Mouse (Mus musculus) olfactory bulb, adult 2 months (tissue): Measurements from ENCODE around the gene Tsga10.

Source experiments
- CTCF ChIP-seq: fragments of 200-500 bp; IDR thresholded peaks from 2 replicates; pipeline ENCODE4 v1.5.1; 2012; ENCODE audit warnings: low read depth, mild to moderate bottlenecking, low read length, moderate library complexity; ENCODE audit not compliant: insufficient read depth
- POLR2A ChIP-seq: fragments of 200-500 bp; IDR thresholded peaks from 2 replicates; pipeline ENCODE4 v1.6.1; 2012; ENCODE audit warnings: mild to moderate bottlenecking, low read depth, low read length, moderate library complexity; ENCODE audit not compliant: insufficient read depth

DNA sequence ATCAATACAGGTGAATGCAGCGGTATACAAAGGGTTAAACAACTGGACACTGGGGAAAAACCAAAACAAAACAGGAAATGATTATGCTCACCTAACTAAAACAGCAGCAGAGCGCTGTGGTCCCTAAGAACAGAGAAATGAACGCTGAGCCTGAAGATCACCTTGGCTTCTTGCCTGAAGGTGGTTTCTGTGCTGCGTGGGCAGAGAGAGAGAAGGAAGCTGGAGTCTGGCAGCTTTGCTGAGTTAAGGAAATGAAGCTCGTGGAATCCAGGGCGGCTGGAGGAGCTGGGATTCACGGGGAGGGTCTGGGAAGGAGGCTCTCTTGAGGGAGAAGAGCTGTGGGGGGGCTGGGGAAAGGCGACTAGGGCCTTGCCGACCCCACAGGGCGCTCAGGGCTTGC, 138.2 kb downstream of the Tsga10 start:
- no peak for TF ChIP-seq POLR2A
- TF ChIP-seq CTCF, result no peak
